Mouse (Mus musculus) megakaryocyte, embryonic 14.5 days (primary cell): ENCODE measurements around the gene Cnot3. TPM values are rescaled to one million over a fixed set of nuclear protein-coding genes. Genes with fewer than 3 reads are reported as not detected.

ENCODE experiments used
- H3K27me3 ChIP-seq: replicated peaks from 2 replicates; pipeline ENCODE3; 2012; ENCODE audit warnings: inconsistent platforms
- H3K36me3 ChIP-seq: replicated peaks from 2 replicates; pipeline ENCODE3; 2012; ENCODE audit warnings: low read length, inconsistent platforms, mixed read lengths
- H3K4me1 ChIP-seq: 2 replicates; pipeline ENCODE4 v1.6.1; 2012; ENCODE audit warnings: inconsistent platforms
- H3K4me3 ChIP-seq: replicated peaks from 2 replicates; pipeline ENCODE3; 2012; ENCODE audit warnings: moderate library complexity, mild to moderate bottlenecking, inconsistent platforms
- H3K9me3 ChIP-seq: 2 replicates; pipeline ENCODE4 v1.6.1; 2012; ENCODE audit warnings: inconsistent platforms
- FLI1 ChIP-seq: IDR thresholded peaks from 2 replicates; pipeline ENCODE4 v1.6.1; 2012; ENCODE audit warnings: low read length, inconsistent platforms, mixed read lengths
- GATA1 ChIP-seq: IDR thresholded peaks from 3 replicates; pipeline ENCODE4 v1.6.1; 2012; ENCODE audit warnings: mixed read lengths, low read length, inconsistent platforms, borderline replicate concordance
- polyA plus RNA-seq: library from polyadenylated mRNA; stranded (reverse); fragments of >175 nt; gene quantifications from 2 replicates; pipeline ENCODE4 v1.2.3, GENCODE M21; 2012; ENCODE audit warnings: low replicate concordance; ENCODE audit not compliant: insufficient read depth

Cnot3 gene
- polyA plus RNA-seq, 1 experiment = 518 TPM

- Histone ChIP-seq H3K27me3 (no peaks in the 10 kb centered on the region), H3K4me1 (peaks cover 87% of the 10 kb centered on the region), H3K4me3 (peak within 1 kb of the TSS; percentile 94), H3K9me3 (no peaks in the 10 kb centered on the region), H3K36me3 (peaks cover 25% of the 10 kb centered on the region)
- TF ChIP-seq FLI1 (no peak), GATA1 (no peak)
Measured at GRCm38 (mm10) chr7:3616057-3616388, 29.0 kb upstream of the Cnot3 start, which contains the start of gene Oscar. Gene Oscar (minus strand): TSS chr7:3616157.

- peaks cover 81% of the 10 kb centered on the region for H3K4me1 ChIP-seq
Measured at GRCm38 (mm10) chr7:3616389-3617241, 28.5 kb upstream of the Cnot3 start.

GRCm38 (mm10) chr7:3617242-3617995 is 27.6 kb upstream of the Cnot3 start, which contains the start of gene Ndufa3:
Gene Ndufa3 (plus strand): TSS chr7:3617373.
- TF ChIP-seq FLI1 (no peak), GATA1 (no peak)

More at GRCm38 (mm10) chr7:3616389-3617241, 28.5 kb upstream of the Cnot3 start:
- H3K4me3 ChIP-seq = peak overlapping the region; percentile 94
- TF ChIP-seq FLI1 = no peak
- TF ChIP-seq GATA1 = no peak
- H3K9me3 ChIP-seq = no peaks in the 10 kb centered on the region
- H3K27me3 ChIP-seq = no peaks in the 10 kb centered on the region
- peaks cover 31% of the 10 kb centered on the region for H3K36me3 ChIP-seq

GRCm38 (mm10) chr7:3629030-3629429 is 16.0 kb upstream of the Cnot3 start:
- Histone ChIP-seq H3K27me3 (no peaks in the 10 kb centered on the region), H3K4me1 (peaks cover 82% of the 10 kb centered on the region), H3K36me3 (peaks cover 76% of the 10 kb centered on the region), H3K4me3 (peak overlapping the region; percentile 93), H3K9me3 (no peaks in the 10 kb centered on the region)
- TF ChIP-seq FLI1 = no peak
- no peak for TF ChIP-seq GATA1

More at GRCm38 (mm10) chr7:3617242-3617995, 27.6 kb upstream of the Cnot3 start, which contains the start of gene Ndufa3:
- no peaks in the 10 kb centered on the region for H3K9me3 ChIP-seq
- H3K27me3 ChIP-seq = no peaks in the 10 kb centered on the region
- H3K36me3 ChIP-seq = peaks cover 39% of the 10 kb centered on the region
- H3K4me1 ChIP-seq = peaks cover 73% of the 10 kb centered on the region
- peak within 1 kb of the TSS; percentile 94 for H3K4me3 ChIP-seq

GRCm38 (mm10) chr7:3629543-3630477 is 15.3 kb upstream of the Cnot3 start, which contains the start of the genes Tfpt and Prpf31:
Gene Tfpt (minus strand): TSS chr7:3629929.
Gene Prpf31 (plus strand): TSS chr7:3629985.
- Histone ChIP-seq H3K4me1 (peaks cover 80% of the 10 kb centered on the region), H3K27me3 (no peaks in the 10 kb centered on the region), H3K4me3 (peak within 1 kb of the TSS; percentile 93), H3K9me3 (no peaks in the 10 kb centered on the region), H3K36me3 (peaks cover 75% of the 10 kb centered on the region)
- TF ChIP-seq FLI1 (0 out of 2 replicates have a peak, but pooled peaks have one; percentile 61), GATA1 (no peak)

GRCm38 (mm10) chr7:3630478-3630815 is 14.6 kb upstream of the Cnot3 start:
- TF ChIP-seq FLI1 (no peak), GATA1 (no peak)
- Histone ChIP-seq H3K4me1 (peaks cover 75% of the 10 kb centered on the region), H3K27me3 (no peaks in the 10 kb centered on the region), H3K9me3 (no peaks in the 10 kb centered on the region), H3K36me3 (peaks cover 75% of the 10 kb centered on the region), H3K4me3 (peak overlapping the region; percentile 93)

GRCm38 (mm10) chr7:3643412-3643811 is 1.7 kb upstream of the Cnot3 start:
- H3K9me3 ChIP-seq = no peaks in the 10 kb centered on the region
- TF ChIP-seq GATA1 (no peak), FLI1 (no peak)
- peak overlapping the region; percentile 96 for H3K4me3 ChIP-seq
- peaks cover 47% of the 10 kb centered on the region for H3K4me1 ChIP-seq
- H3K36me3 ChIP-seq = peaks cover 65% of the 10 kb centered on the region
- no peaks in the 10 kb centered on the region for H3K27me3 ChIP-seq

- Histone ChIP-seq H3K27me3 (no peaks in the 10 kb centered on the region), H3K36me3 (peaks cover 65% of the 10 kb centered on the region), H3K9me3 (no peaks in the 10 kb centered on the region), H3K4me1 (peaks cover 52% of the 10 kb centered on the region), H3K4me3 (peak overlapping the region; percentile 96)
- TF ChIP-seq FLI1 (no peak), GATA1 (no peak)
Measured at GRCm38 (mm10) chr7:3643843-3644242, 1.2 kb upstream of the Cnot3 start.

GRCm38 (mm10) chr7:3644348-3644671 is 758 bp upstream of the Cnot3 start:
- H3K27me3 ChIP-seq = no peaks in the 10 kb centered on the region
- no peak for TF ChIP-seq FLI1
- no peak for TF ChIP-seq GATA1
- peaks cover 65% of the 10 kb centered on the region for H3K36me3 ChIP-seq
- peaks cover 55% of the 10 kb centered on the region for H3K4me1 ChIP-seq
- no peaks in the 10 kb centered on the region for H3K9me3 ChIP-seq
- peak overlapping the region; percentile 96 for H3K4me3 ChIP-seq
